Mouse (Mus musculus) ES-Bruce4 (cell line): ENCODE data around the gene Hoxa1. TPM values are rescaled to one million over a fixed set of nuclear protein-coding genes. Genes with fewer than 3 reads are reported as not detected.

Source experiments
- H3K27ac ChIP-seq: 2 replicates; pipeline ENCODE4 v1.5.1; 2012; ENCODE audit warnings: low read length, inconsistent platforms; ENCODE audit not compliant: insufficient read depth
- H3K27me3 ChIP-seq: 2 replicates; pipeline ENCODE4 v1.6.1; 2012; ENCODE audit warnings: mild to moderate bottlenecking, low read length, inconsistent platforms; ENCODE audit not compliant: control insufficient read depth, poor library complexity, insufficient read depth, severe bottlenecking
- H3K36me3 ChIP-seq: 2 replicates; pipeline ENCODE4 v1.6.1; 2012; ENCODE audit warnings: inconsistent platforms, mild to moderate bottlenecking, low read length, moderate library complexity; ENCODE audit not compliant: control insufficient read depth, poor library complexity, insufficient read depth, severe bottlenecking
- H3K4me1 ChIP-seq: one replicate; pipeline ENCODE4 v1.8.1; 2011; ENCODE audit warnings: low read length; ENCODE audit not compliant: control insufficient read depth, insufficient read depth
- H3K4me3 ChIP-seq: 2 replicates; pipeline ENCODE4 v1.5.1; 2011; ENCODE audit warnings: low read depth, mild to moderate bottlenecking, low read length
- H3K9ac ChIP-seq: 2 replicates; pipeline ENCODE4 v1.6.1; 2012; ENCODE audit warnings: low read depth, mild to moderate bottlenecking, inconsistent platforms; ENCODE audit not compliant: poor library complexity, severe bottlenecking
- H3K9me3 ChIP-seq: replicated peaks from 2 replicates; pipeline ENCODE4 v1.6.1; 2012; ENCODE audit warnings: mild to moderate bottlenecking, low read length, inconsistent platforms; ENCODE audit not compliant: control insufficient read depth, poor library complexity, insufficient read depth, severe bottlenecking
- CTCF ChIP-seq: IDR thresholded peaks from one replicate; pipeline ENCODE4 v1.8.1; 2011; ENCODE audit warnings: low read depth, low read length
- EP300 ChIP-seq: IDR thresholded peaks from 2 replicates; pipeline ENCODE4 v1.6.1; 2011; ENCODE audit warnings: low read depth, low read length; ENCODE audit not compliant: insufficient read depth
- POLR2A ChIP-seq: IDR thresholded peaks from one replicate; pipeline ENCODE4 v1.8.1; 2011; ENCODE audit warnings: low read length; ENCODE audit not compliant: insufficient read depth
- polyA plus RNA-seq: library from polyadenylated mRNA; stranded (reverse); fragments of >200 nt; gene quantifications from 2 replicates; pipeline ENCODE4 v1.2.4, GENCODE M21; 2011; ENCODE audit warnings: low read depth; ENCODE audit not compliant: missing spikeins, insufficient read depth, insufficient read length

The Hoxa1 gene
- polyA plus RNA-seq, 1 experiment, result 2.9 TPM

DNA sequence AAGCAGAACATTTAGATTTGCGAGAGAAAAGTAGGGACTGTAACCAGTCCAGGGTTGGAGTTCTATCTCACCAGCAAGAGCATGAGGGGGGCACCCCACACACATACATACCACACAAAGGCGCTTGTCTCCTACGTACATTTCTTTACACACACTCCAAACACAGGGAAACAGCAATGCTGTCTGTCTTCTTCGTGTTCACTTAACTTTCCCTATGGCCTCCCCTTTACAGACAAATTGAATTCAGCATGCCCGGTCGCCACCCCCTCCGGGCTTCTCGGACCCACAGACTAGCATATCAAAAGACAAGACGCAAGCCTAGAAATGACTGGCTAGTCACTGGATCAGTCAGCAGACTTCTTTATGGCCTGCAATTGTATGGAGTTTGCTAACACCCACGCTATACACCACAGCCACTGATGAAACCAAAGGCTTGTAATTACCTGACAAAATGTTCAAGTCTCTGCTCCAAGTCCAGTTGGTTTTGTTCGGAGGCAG, 22.1 kb upstream of the Hoxa1 start:
- Histone ChIP-seq H3K4me1 (no peaks in the 10 kb centered on the region), H3K27me3 (peaks cover 37% of the 10 kb centered on the region), H3K36me3 (no peaks in the 10 kb centered on the region), H3K4me3 (no peak overlapping the region), H3K9me3 (no peaks in the 10 kb centered on the region), H3K27ac (no peak overlapping the region), H3K9ac (no peak overlapping the region)
- no peak for TF ChIP-seq CTCF
- TF ChIP-seq POLR2A, result no peak
- TF ChIP-seq EP300, result no peak

DNA sequence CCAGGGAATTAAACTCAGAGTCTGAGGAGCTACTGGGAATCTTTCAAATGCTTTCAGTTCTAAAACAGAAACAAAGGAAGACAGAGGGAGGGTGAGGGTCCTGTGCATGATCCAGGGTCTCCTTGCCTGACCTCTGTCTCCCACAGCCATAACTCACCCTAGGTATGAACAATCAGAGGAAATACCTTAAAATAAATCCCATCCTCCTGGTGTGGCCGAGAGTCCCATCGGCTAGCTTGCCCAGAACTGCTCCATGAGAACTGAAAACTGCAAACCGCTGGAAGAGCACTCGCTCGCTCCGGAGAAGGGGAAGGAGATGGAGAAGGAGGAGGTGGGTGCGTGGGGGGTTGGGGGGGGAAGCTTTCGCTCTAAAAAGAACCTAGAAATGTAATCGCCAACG, 21.6 kb upstream of the Hoxa1 start:
- no peak overlapping the region for H3K27ac ChIP-seq
- peaks cover 39% of the 10 kb centered on the region for H3K27me3 ChIP-seq
- TF ChIP-seq POLR2A (no peak), CTCF (no peak), EP300 (no peak)
- H3K4me3 ChIP-seq, result no peak overlapping the region
- no peaks in the 10 kb centered on the region for H3K9me3 ChIP-seq
- H3K4me1 ChIP-seq, result no peaks in the 10 kb centered on the region
- H3K9ac ChIP-seq, result no peak overlapping the region
- no peaks in the 10 kb centered on the region for H3K36me3 ChIP-seq

DNA sequence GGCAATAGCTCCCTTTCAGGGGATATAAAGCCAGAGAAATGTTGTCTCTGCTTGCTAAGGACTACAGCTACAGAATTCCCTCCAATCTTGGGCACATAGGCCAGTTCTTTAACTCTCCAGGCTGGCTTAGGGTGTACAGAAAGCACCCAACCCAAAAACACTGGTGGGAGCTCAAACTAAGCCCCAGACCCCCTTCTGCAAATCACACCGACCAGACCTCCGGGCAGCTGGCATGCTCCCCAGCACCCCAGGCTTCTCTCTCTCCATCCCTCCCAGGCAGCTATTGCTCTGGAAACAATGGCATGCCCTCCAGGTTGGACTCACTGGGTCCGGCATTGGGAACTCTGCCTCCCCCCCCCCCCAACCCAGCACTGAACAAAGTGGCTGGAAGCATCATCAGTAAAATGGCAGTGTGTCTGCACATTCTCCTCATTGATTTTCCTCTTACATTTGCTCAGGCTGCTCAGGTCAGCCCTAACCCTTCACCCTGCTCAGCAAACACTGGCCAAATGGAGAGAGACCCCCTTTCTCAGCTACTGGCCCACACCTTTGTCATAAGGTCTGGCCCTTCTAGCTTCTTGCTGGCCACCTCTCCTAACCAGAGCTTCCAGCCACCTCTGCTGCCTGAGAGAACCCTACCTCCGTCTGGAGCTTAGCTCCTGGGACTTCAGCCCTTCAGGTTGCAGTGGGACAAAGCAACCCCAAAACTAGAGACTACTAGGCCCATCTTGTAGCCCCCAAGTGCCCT, 21.0 kb upstream of the Hoxa1 start:
- TF ChIP-seq POLR2A (no peak), CTCF (no peak)
- Histone ChIP-seq H3K4me1 (no peaks in the 10 kb centered on the region), H3K4me3 (no peak overlapping the region), H3K9me3 (no peaks in the 10 kb centered on the region), H3K36me3 (no peaks in the 10 kb centered on the region), H3K27ac (no peak overlapping the region), H3K27me3 (peaks cover 39% of the 10 kb centered on the region), H3K9ac (no peak overlapping the region)

DNA sequence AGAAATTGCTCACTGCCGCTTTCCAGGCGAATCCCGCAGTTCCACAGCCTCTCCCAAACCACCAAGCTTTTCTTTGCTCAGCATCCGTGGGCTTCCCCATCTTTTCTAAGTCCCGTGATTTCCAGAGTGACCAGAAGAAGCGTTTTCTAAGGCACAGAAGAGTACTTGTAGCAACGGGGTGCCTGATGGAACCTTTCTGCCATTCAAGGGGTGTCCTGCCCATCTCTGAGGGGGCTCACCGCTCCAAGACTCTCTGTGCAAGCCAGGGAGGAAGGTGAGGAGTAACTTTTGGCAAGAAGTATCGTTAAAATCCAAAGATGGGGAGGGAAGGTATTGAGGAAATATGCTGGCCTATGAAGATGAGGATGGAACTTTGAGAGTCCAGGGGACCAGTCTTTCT, 19.7 kb upstream of the Hoxa1 start:
- no peak for TF ChIP-seq CTCF
- no peak for TF ChIP-seq POLR2A
- no peak for TF ChIP-seq EP300
- Histone ChIP-seq H3K36me3 (no peaks in the 10 kb centered on the region), H3K9me3 (no peaks in the 10 kb centered on the region), H3K27me3 (peaks cover 48% of the 10 kb centered on the region), H3K9ac (no peak overlapping the region), H3K27ac (no peak overlapping the region), H3K4me1 (no peaks in the 10 kb centered on the region), H3K4me3 (no peak overlapping the region)

DNA sequence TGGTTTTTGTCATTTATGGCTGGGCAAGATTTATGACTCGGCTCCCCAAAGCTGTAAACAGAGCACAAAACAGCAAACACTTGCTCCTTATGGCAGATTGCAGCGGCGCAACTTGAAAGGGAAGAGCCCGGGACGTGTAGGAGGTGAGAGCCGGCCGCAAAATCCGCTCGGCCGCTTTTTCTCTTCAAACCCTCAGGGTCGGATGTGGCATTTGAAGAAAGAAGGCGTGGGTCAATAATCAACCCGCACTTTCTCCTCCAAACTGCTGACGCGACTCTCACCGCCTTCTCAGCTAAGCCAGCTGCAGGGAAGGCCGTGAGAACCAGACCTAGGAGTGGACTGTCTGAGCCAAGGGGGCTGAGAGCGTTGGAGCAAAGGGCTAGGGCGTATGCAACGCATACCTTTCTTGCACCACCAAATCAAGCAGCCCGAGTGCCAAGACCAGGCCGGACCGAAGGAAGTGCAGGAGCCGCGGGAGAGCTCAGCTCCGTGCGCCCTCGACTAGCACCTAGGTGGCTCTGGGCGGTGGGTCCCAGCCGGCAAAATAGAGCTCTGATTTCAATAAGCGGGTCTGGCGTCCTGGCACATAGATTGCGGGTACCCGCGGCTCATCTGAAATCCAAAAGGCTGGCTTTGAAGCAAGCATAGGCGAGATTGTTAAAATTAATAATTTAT, 19.1 kb upstream of the Hoxa1 start, which contains the start of gene 5730596B20Rik:
Gene 5730596B20Rik, plus strand, starts transcription at position 438 of the 675 bp plus-strand sequence.
- H3K9me3 ChIP-seq, result no peaks in the 10 kb centered on the region
- no peak within 1 kb of the TSS for H3K27ac ChIP-seq
- TF ChIP-seq POLR2A (no peak), CTCF (no peak), EP300 (no peak)
- H3K9ac ChIP-seq, result no peak within 1 kb of the TSS
- no peaks in the 10 kb centered on the region for H3K36me3 ChIP-seq
- no peaks in the 10 kb centered on the region for H3K4me1 ChIP-seq
- peaks cover 48% of the 10 kb centered on the region for H3K27me3 ChIP-seq
- H3K4me3 ChIP-seq, result no peak within 1 kb of the TSS

DNA sequence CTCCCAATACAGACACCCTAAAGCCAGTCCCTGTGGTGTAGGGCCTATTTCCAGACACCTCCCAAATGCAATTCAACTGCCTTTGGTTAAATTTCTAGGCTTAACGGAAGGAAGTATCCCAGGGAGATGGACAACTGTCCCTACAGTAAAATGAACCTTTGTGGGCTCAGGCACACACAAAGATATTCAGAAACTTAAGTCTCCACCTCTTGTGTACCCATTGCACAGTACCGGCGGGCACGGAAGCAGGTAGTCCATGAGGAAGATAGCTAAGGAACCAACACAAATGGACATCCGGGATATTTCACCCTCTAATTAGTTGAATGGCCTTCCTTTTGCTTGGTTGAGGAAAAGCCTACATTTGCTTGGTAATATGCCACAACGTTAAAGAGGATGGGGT, 18.3 kb upstream of the Hoxa1 start:
- Histone ChIP-seq H3K4me1 (no peaks in the 10 kb centered on the region), H3K27me3 (peaks cover 55% of the 10 kb centered on the region), H3K4me3 (no peak overlapping the region), H3K27ac (no peak overlapping the region), H3K9me3 (no peaks in the 10 kb centered on the region), H3K36me3 (no peaks in the 10 kb centered on the region), H3K9ac (no peak overlapping the region)
- no peak for TF ChIP-seq POLR2A
- TF ChIP-seq EP300, result no peak
- no peak for TF ChIP-seq CTCF
